ENCODE assay signal across 9 mouse cellular contexts in the genomic region with DNA sequence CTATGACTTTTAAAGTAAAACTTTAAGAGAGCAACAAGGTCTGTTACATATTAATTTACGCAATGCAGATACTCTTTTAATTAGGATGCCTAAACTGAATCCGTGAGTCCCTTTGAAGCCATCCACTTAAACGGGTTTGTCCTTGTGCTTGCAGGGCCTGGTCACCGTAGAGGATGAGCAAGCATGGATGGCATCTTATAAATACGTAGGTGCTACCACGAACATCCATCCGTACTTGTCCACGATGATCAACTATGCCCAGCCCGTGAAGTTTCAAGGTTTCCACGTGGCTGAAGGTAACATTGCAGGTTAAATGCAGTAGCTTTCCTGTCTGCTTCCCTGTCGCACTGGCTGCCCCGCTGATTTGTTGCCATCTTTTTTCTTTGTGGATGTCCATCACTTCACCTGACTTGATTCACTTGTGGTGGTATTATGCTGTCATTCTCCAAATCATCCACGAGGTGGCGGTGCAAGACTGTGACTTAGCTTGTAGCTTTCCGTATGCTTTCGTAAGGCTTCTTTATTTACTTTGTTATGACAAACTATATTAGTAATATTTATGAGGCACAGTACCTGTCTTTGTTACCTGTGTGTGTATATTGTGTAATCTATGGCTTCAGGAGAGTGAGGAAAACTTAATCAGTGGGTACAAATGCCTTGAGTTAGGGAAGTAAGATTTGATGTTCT.
DNase-seq lines count a peak whose midpoint lies in the region; ATAC-seq lines count a peak whose summit lies in the region.
"Had no signal": no experiment of that assay in that cellular context is flagged by ENCODE, and none has a peak within 500 bp of the region (broad histone marks: within the 10 kb centered on the region; RNA-seq: fewer than 3 reads in every experiment).

No protein-coding gene starts in this region.

- 58% methylated on average over 16 of the region's 16 CpGs for WGBS in heart, embryonic 10.5 days
- WGBS in forebrain, embryonic 11.5 days: 63% methylated on average over 16 of the region's 16 CpGs
- 61% methylated on average over 16 of the region's 16 CpGs for WGBS in midbrain, embryonic 11.5 days

- H3K4me2 ChIP-seq in forebrain, embryonic 11.5 days (ENCODE audit: low read depth, low read length, severe bottlenecking): no peak overlapping the region
- H3K4me2 ChIP-seq in midbrain, embryonic 11.5 days: no peak overlapping the region
- H3K4me2 ChIP-seq: stomach, embryonic 15.5 days had no signal

- peaks cover 14% of the 10 kb centered on the region for H3K4me1 ChIP-seq in heart, embryonic 10.5 days
- H3K4me1 ChIP-seq in forebrain, embryonic 11.5 days (replicated peaks; ENCODE audit: control insufficient read depth, insufficient read depth, low read length): no peaks in the 10 kb centered on the region
- H3K4me1 ChIP-seq in midbrain, embryonic 11.5 days (ENCODE audit: control insufficient read depth, insufficient read depth, low read length): no peaks in the 10 kb centered on the region
- H3K4me1 ChIP-seq: stomach, embryonic 15.5 days had no signal

- intact Hi-C loops in heart, postnatal 36 days (cut with DNase I): loop anchor here (1.0 kb wide), 1 partner anchor 174 kb away; no protein-coding TSS in a partner anchor

- no peaks in the 10 kb centered on the region for H3K27me3 ChIP-seq in heart, embryonic 10.5 days (ENCODE audit: insufficient read depth, poor library complexity, severe bottlenecking)
- H3K27me3 ChIP-seq in forebrain, embryonic 11.5 days (ENCODE audit: control insufficient read depth, insufficient read depth, low read length): no peaks in the 10 kb centered on the region
- no peaks in the 10 kb centered on the region for H3K27me3 ChIP-seq in midbrain, embryonic 11.5 days (ENCODE audit: control insufficient read depth, insufficient read depth, low read length)
- no peaks in the 10 kb centered on the region for H3K27me3 ChIP-seq in splenic B cell, adult 2 months (ENCODE audit: control insufficient read depth, insufficient read depth, low read length, poor library complexity, severe bottlenecking)
- H3K27me3 ChIP-seq: stomach, embryonic 15.5 days had no signal

- H3K4me3 ChIP-seq in heart, embryonic 10.5 days: no peak overlapping the region
- H3K4me3 ChIP-seq in forebrain, embryonic 11.5 days (ENCODE audit: low read depth, low read length): no peak overlapping the region
- H3K4me3 ChIP-seq in midbrain, embryonic 11.5 days (ENCODE audit: low read depth, low read length): no peak overlapping the region
- H3K4me3 ChIP-seq: stomach, embryonic 15.5 days had no signal

- 0 out of 2 replicates have a peak, but pooled peaks have one; percentile 49 for ATAC-seq in forebrain, embryonic 11.5 days (replicated peaks; ENCODE audit: low FRiP score)
- ATAC-seq in midbrain, embryonic 11.5 days (ENCODE audit: low FRiP score): 0 out of 2 replicates have a peak, but pooled peaks have one; percentile 40

- H3K9ac ChIP-seq in forebrain, embryonic 11.5 days (ENCODE audit: low read length): no peak overlapping the region
- H3K9ac ChIP-seq in midbrain, embryonic 11.5 days (ENCODE audit: low read length): no peak overlapping the region
- H3K9ac ChIP-seq: stomach, embryonic 15.5 days had no signal

- H3K9me3 ChIP-seq in heart, embryonic 10.5 days: no peaks in the 10 kb centered on the region
- no peaks in the 10 kb centered on the region for H3K9me3 ChIP-seq in forebrain, embryonic 11.5 days (ENCODE audit: control insufficient read depth, low read length)
- H3K9me3 ChIP-seq in midbrain, embryonic 11.5 days (ENCODE audit: control insufficient read depth, low read length): no peaks in the 10 kb centered on the region
- H3K9me3 ChIP-seq: stomach, embryonic 15.5 days had no signal

- H3K27ac ChIP-seq in heart, embryonic 10.5 days: no peak overlapping the region
- no peak overlapping the region for H3K27ac ChIP-seq in forebrain, embryonic 11.5 days (ENCODE audit: low read depth, low read length)
- H3K27ac ChIP-seq in midbrain, embryonic 11.5 days (ENCODE audit: low read depth, low read length): no peak overlapping the region
- H3K27ac ChIP-seq: stomach, embryonic 15.5 days had no signal

- peaks cover 5% of the 10 kb centered on the region; the same call in 1 of the 2 replicates for H3K36me3 ChIP-seq in heart, embryonic 10.5 days
- no peaks in the 10 kb centered on the region; the same call in 1 of the 2 replicates for H3K36me3 ChIP-seq in forebrain, embryonic 11.5 days (ENCODE audit: control insufficient read depth, insufficient read depth, low read length)
- no peaks in the 10 kb centered on the region for H3K36me3 ChIP-seq in midbrain, embryonic 11.5 days (ENCODE audit: control insufficient read depth, insufficient read depth, low read length)
- no peaks in the 10 kb centered on the region for H3K36me3 ChIP-seq in splenic B cell, adult 2 months (ENCODE audit: control insufficient read depth, insufficient read depth, low read length, poor library complexity, severe bottlenecking)
- H3K36me3 ChIP-seq: stomach, embryonic 15.5 days had no signal

- peak; percentile 31 to 43 for DNase-seq in heart, postnatal 36 days
- no peak for DNase-seq in heart, embryonic 10.5 days (ENCODE audit: low spot score)
- DNase-seq in CD4-positive, CD25-positive, alpha-beta regulatory T cell, adult 2 months (ENCODE audit: low read depth, low spot score): peak; percentile 54
- peak; percentile 28 for DNase-seq in c-Kit-positive CD71-negative TER-119-negative erythroid progenitor cells, embryonic 14.5 days (ENCODE audit: low read depth)
- DNase-seq in forebrain, embryonic 11.5 days (ENCODE audit: low spot score): peak; percentile 60
- peak; percentile 66 to 73 for DNase-seq in layer of hippocampus, postnatal 10 days (ENCODE audit: low spot score in 2 of 2)
- DNase-seq in midbrain, embryonic 11.5 days (ENCODE audit: low spot score, missing footprints): peak; percentile 90
- peak; percentile 22 for DNase-seq in splenic B cell, adult 2 months (ENCODE audit: low read depth, low spot score)
